Mouse (Mus musculus) adrenal gland, postnatal 25 days (tissue): ENCODE measurements around the gene Acss2. TPM values are rescaled to one million over a fixed set of nuclear protein-coding genes. Genes with fewer than 3 reads are reported as not detected.

Experiments
- DNase-seq: peaks from one replicate; pipeline ENCODE4 v3.0.0; 2021; ENCODE audit warnings: mixed read lengths
- microRNA-seq, 2 experiments: library from miRNA; unstranded; fragments of <30 nt; microRNA quantifications; one replicate each; pipeline ENCODE4 v1.2.0; 2021
- total RNA-seq: library from RNA; stranded (reverse); gene quantifications from 2 replicates; pipeline ENCODE4 v1.2.3, GENCODE M21; 2021

Acss2 gene
- total RNA-seq, 1 experiment from 2014 or later = 89.3 TPM

DNA sequence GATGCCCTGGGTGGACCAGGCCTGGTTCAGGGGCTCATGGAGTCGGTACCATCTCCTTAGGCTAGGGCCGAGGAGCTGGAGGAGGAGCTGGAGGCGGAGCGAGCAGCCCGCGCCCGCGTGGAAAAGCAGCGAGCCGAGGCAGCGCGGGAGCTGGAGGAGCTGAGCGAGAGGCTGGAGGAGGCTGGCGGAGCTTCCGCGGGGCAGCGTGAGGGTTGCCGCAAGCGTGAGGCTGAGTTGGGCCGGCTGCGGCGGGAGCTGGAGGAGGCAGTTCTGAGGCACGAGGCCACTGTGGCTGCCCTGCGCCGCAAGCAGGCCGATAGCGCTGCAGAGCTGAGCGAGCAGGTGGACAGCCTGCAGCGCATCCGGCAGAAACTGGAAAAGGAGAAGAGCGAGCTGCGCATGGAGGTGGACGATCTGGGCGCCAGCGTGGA, 111.5 kb downstream of the Acss2 start:
- DNase-seq = peak; percentile 48

DNA sequence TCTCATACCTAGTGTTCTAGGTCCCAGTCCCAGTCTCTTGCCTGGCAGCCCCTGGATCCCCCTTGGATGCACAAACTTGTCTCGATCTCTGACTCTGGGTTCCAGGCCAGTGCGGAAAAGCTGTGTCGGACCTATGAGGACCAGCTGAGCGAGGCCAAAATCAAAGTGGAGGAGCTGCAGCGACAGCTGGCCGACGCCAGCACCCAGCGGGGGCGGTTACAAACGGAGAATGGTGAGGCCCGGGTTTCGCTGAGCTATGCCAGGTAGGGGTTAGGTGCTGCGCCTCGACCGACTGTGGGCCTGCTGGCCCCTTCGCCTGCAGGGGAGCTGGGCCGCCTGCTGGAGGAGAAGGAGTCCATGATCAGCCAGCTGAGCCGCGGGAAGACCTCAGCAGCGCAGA, 112.4 kb downstream of the Acss2 start:
- DNase-seq = no peak

DNA sequence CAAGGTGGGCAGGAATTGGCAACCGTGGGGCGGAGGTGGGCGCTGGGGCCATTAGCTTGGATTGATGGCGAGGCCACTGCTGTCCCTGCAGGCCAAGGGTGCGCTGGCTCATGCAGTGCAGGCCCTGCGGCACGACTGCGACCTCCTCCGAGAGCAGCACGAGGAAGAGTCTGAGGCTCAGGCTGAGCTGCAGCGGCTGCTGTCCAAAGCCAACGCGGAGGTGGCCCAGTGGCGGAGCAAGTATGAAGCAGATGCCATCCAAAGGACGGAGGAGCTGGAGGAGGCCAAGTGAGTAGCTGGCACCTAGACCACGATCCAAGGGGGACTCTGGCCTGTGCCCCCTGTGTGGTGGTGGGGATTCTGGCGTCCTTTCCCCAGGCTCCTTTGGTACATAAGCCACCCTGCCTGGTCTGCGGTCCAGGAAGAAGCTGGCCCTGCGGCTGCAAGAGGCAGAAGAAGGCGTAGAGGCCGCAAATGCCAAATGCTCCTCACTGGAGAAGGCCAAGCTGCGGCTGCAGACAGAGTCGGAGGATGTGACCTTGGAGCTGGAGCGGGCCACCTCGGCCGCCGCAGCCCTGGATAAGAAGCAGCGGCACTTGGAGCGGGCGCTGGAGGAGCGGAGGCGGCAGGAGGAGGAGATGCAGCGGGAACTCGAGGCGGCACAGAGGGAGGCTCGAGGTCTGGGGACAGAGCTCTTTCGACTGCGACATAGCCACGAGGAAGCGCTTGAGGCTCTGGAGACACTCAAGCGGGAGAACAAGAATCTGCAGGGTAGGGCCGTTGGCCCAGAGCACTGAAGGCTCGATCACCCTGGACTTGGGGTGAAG, 113.1 kb downstream of the Acss2 start:
- DNase-seq = peak; percentile 58

DNA sequence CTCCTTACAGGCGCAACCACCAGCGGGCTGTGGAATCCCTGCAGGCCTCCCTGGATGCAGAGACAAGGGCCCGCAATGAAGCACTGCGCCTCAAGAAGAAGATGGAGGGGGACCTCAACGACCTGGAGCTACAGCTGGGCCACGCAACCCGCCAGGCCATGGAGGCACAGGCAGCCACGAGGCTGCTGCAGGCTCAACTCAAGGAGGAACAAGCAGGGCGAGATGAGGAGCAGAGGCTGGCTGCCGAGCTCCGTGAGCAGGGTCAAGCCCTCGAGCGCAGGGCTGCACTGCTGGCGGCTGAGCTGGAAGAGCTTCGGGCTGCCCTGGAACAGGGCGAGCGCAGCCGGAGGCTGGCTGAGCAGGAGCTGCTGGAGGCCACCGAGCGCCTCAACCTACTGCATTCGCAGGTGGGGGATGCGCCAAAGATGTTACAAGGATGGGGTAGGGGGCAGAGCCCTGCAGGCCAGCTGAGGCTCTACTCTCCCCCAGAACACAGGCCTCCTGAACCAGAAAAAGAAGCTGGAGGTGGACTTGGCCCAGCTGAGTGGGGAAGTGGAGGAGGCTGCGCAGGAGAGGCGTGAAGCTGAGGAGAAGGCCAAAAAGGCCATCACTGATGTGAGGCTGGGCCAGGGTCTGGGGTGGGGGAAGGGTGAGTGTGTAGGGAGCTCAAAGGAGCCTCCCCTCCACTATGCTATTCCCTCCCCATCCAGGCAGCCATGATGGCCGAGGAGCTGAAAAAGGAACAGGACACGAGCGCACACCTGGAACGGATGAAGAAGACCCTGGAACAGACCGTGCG, 114.6 kb downstream of the Acss2 start:
- no peak for DNase-seq

DNA sequence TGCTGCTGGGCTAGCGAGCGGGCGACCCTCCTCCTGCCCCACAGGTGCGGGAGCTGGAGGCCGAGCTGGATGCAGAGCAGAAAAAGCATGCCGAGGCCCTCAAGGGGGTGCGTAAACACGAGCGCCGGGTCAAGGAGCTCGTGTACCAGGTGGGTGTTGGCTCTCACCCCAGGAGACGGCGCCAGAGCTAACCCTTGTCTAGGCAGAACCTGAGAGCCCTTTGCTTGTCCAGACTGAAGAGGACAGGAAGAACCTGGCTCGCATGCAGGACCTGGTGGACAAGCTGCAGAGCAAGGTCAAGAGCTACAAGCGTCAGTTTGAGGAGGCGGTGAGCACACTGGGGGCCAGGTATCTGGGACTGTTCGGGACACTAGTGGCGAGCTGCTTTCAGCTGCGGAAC, 115.4 kb downstream of the Acss2 start:
- no peak for DNase-seq

DNA sequence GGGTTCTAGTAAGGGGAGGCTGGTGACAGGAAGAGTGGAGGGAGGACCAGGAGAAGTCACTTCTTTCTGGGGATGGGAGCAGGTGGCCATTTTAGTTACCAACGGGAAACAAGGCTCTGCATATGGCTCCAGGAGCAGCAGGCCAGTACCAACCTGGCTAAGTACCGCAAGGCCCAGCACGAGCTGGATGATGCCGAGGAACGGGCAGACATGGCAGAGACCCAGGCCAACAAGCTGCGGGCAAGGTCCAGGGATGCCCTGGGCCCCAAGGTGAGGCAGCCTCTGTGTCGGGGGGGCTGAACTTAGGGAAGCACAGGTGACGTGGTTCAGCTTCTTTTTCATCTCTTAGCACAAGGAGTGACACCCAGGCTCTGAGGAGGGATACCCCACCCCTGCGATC, 116.0 kb downstream of the Acss2 start:
- DNase-seq = no peak

DNA sequence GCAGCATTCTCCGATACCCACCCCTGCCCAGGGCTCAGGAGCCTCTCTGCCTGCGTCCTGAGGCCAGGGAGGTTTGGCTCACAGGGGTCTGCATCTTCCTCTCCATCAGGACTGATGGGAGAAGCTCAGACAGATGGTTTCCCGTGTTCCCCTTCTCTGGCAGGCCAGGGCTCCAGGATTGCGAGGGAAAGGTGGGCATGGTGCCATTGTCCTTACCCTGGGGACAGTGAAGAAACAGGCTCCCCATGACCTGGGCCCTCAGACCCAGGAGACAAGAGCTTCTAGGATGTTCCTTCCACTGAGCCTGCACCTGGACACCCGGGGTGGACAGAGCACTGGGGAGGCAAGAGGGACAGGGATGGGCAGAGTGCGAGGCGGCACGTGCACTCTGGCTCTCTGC, 116.8 kb downstream of the Acss2 start:
- no peak for DNase-seq

Small RNA genes lying within 50 kb of the gene (microRNA-seq; reads per million reads assigned to microRNA genes)
- gene Mir499 = 0.71 to 2.7 reads per million in 2 experiments

Other genes starting within 250 kb of the Acss2 start
- 818 and 895 TPM in 2 replicates for gene Map1lc3a, start 241.7 kb upstream of the Acss2 start, total RNA-seq
- gene Pigu, start 160.5 kb upstream of the Acss2 start, total RNA-seq = 40.9 and 46.2 TPM in 2 replicates
- 322 and 410 TPM in 2 replicates for gene Trp53inp2, start 136.9 kb upstream of the Acss2 start, total RNA-seq
- 58.2 and 58.4 TPM in 2 replicates for gene Ncoa6, start 44.1 kb upstream of the Acss2 start, total RNA-seq
- gene Ggt7, start 289 bp downstream of the Acss2 start, total RNA-seq = 2.3 and 5.3 TPM in 2 replicates
- gene Gss, start 74.9 kb downstream of the Acss2 start, total RNA-seq = 67.6 and 82.2 TPM in 2 replicates
- 0.24 TPM in 1 of 2 replicates, not detected in the other for gene Myh7b, start 93.3 kb downstream of the Acss2 start, total RNA-seq
- 150 and 170 TPM in 2 replicates for gene Trpc4ap, start 174.4 kb downstream of the Acss2 start, total RNA-seq
- gene Edem2, start 211.5 kb downstream of the Acss2 start, total RNA-seq = 39.8 and 39.9 TPM in 2 replicates
- gene Gm17581, start 217.9 kb downstream of the Acss2 start, total RNA-seq = not detected in 2 replicates
- 21.8 and 24.0 TPM in 2 replicates for gene Procr, start 233.2 kb downstream of the Acss2 start, total RNA-seq